Mouse (Mus musculus) forebrain, embryonic 16.5 days (tissue): Measurements from ENCODE around the gene Slc16a5. TPM values are rescaled to one million over a fixed set of nuclear protein-coding genes. Genes with fewer than 3 reads are reported as not detected.
A peak's percentile ranks its signal among the peaks of the same experiment; 100 is the strongest.
"Not testable (repeated sequence)": the region's sequence is repeated elsewhere in the genome, so short reads cannot be mapped to it uniquely, and the experiment has no call there.

ENCODE experiments used
- ATAC-seq: fragments of 200-750 bp; cut with Nextera tagmentation; 2 replicates; pipeline ENCODE4 v1.8.0; 2017; ENCODE audit warnings: mild to moderate bottlenecking, moderate library complexity
- H3K27ac ChIP-seq: fragments of 300-500 bp; sonication (generic); 2 replicates; pipeline ENCODE4 v1.5.1; 2014; ENCODE audit warnings: low read length, control low read depth
- H3K27me3 ChIP-seq: fragments of 300-500 bp; sonication (generic); replicated peaks from 2 replicates; pipeline ENCODE4 v1.6.1; 2014; ENCODE audit warnings: low read length; ENCODE audit not compliant: control insufficient read depth, insufficient read depth
- H3K36me3 ChIP-seq: fragments of 300-500 bp; sonication (generic); 2 replicates; pipeline ENCODE4 v1.6.1; 2014; ENCODE audit not compliant: control insufficient read depth, insufficient read depth
- H3K4me1 ChIP-seq: fragments of 300-500 bp; sonication (generic); replicated peaks from 2 replicates; pipeline ENCODE4 v1.6.1; 2014; ENCODE audit warnings: low read length; ENCODE audit not compliant: control insufficient read depth, insufficient read depth
- H3K4me2 ChIP-seq: fragments of 300-500 bp; sonication (generic); 2 replicates; pipeline ENCODE4 v1.6.1; 2014; ENCODE audit warnings: mild to moderate bottlenecking, low read length, control low read depth
- H3K4me3 ChIP-seq: fragments of 300-500 bp; sonication (generic); replicated peaks from 2 replicates; pipeline ENCODE4 v1.5.1; 2014; ENCODE audit warnings: mild to moderate bottlenecking, low read length, control low read depth
- H3K9ac ChIP-seq: fragments of 300-500 bp; sonication (generic); replicated peaks from 2 replicates; pipeline ENCODE4 v1.6.1; 2014; ENCODE audit warnings: low read depth, low read length, control low read depth
- H3K9me3 ChIP-seq: fragments of 300-500 bp; sonication (generic); 2 replicates; pipeline ENCODE4 v1.6.1; 2016; ENCODE audit warnings: low read length; ENCODE audit not compliant: control insufficient read depth
- WGBS: fragments of 180-500 bp; shearing (Covaris S2); extraction: QIAGEN DNeasy Blood & Tissue Kit; methylation state at CpG from one replicate; pipeline ENCODE4 v1.1.7; 2014; 5-methylcytosine and 5-hydroxymethylcytosine counted together
- polyA plus RNA-seq: library from polyadenylated mRNA; unstranded; fragments of >200 nt; fragmentation: Nextera tagmentation; extraction: Ambion mirVana; gene quantifications from 2 replicates; pipeline ENCODE4 v1.2.1, GENCODE M21; 2015

The Slc16a5 gene
- polyA plus RNA-seq, 1 experiment from 2014 or later, result not detected

- Histone ChIP-seq H3K9me3 (no peaks in the 10 kb centered on the region), H3K9ac (no peak overlapping the region), H3K4me2 (no peak overlapping the region), H3K27me3 (no peaks in the 10 kb centered on the region), H3K36me3 (no peaks in the 10 kb centered on the region), H3K4me3 (no peak overlapping the region), H3K27ac (no peak overlapping the region), H3K4me1 (no peaks in the 10 kb centered on the region)
- WGBS, result 26% methylated on average over 12 of the region's 12 CpGs
- ATAC-seq, result no peak
Observed at GRCm38 (mm10) chr11:115485155-115485554, 22.9 kb downstream of the Slc16a5 start.

GRCm38 (mm10) chr11:115488551-115489104 lies 26.4 kb downstream of the Slc16a5 start:
- Histone ChIP-seq H3K9me3 (no peaks in the 10 kb centered on the region), H3K4me1 (peaks cover 15% of the 10 kb centered on the region), H3K4me2 (no peak overlapping the region), H3K4me3 (no peak overlapping the region), H3K27me3 (no peaks in the 10 kb centered on the region), H3K9ac (no peak overlapping the region), H3K27ac (no peak overlapping the region), H3K36me3 (no peaks in the 10 kb centered on the region)
- WGBS, result 85% methylated on average over 19 of the region's 19 CpGs
- ATAC-seq, result no peak

GRCm38 (mm10) chr11:115490441-115491355 lies 28.4 kb downstream of the Slc16a5 start:
- 24% methylated on average over 25 of the region's 25 CpGs for WGBS
- Histone ChIP-seq H3K4me3 (peak overlapping the region; percentile 63), H3K9me3 (no peaks in the 10 kb centered on the region), H3K9ac (peak overlapping the region; percentile 60), H3K4me1 (peaks cover 15% of the 10 kb centered on the region), H3K27me3 (no peaks in the 10 kb centered on the region), H3K36me3 (no peaks in the 10 kb centered on the region), H3K4me2 (peak overlapping the region; percentile 82), H3K27ac (no peak overlapping the region)
- ATAC-seq, result peak; percentile 34; the same call in 1 of the 2 replicates

- H3K36me3 ChIP-seq, result no peaks in the 10 kb centered on the region
- H3K4me3 ChIP-seq, result peak within 1 kb of the TSS; percentile 63
- peak within 1 kb of the TSS; percentile 69 for H3K27ac ChIP-seq
- H3K9me3 ChIP-seq, result no peaks in the 10 kb centered on the region
- WGBS, result under 1% methylated on average over 43 of the region's 43 CpGs
- no peaks in the 10 kb centered on the region for H3K27me3 ChIP-seq
- ATAC-seq, result peak; percentile 91
- peak within 1 kb of the TSS; percentile 60 for H3K9ac ChIP-seq
- H3K4me1 ChIP-seq, result peaks cover 15% of the 10 kb centered on the region
- peak within 1 kb of the TSS; percentile 82 for H3K4me2 ChIP-seq
Observed at GRCm38 (mm10) chr11:115491356-115492083, 29.2 kb downstream of the Slc16a5 start, which contains the start of gene Nt5c. Gene Nt5c, minus strand, starts transcription at chr11:115491862.

GRCm38 (mm10) chr11:115492387-115492786 lies 30.1 kb downstream of the Slc16a5 start:
- WGBS, result 36% methylated on average over 6 of the region's 6 CpGs
- Histone ChIP-seq H3K4me2 (peak overlapping the region; percentile 82), H3K36me3 (peaks cover 4% of the 10 kb centered on the region), H3K9me3 (no peaks in the 10 kb centered on the region), H3K4me1 (peaks cover 15% of the 10 kb centered on the region), H3K27me3 (no peaks in the 10 kb centered on the region), H3K27ac (no peak overlapping the region), H3K9ac (no peak overlapping the region; the same call in 1 of the 2 replicates), H3K4me3 (no peak overlapping the region)
- no peak for ATAC-seq

GRCm38 (mm10) chr11:115496559-115496958 lies 34.3 kb downstream of the Slc16a5 start:
- peaks cover 29% of the 10 kb centered on the region for H3K36me3 ChIP-seq
- H3K9ac ChIP-seq, H3K9me3 ChIP-seq, H3K4me3 ChIP-seq, H3K4me1 ChIP-seq, ATAC-seq, H3K4me2 ChIP-seq, H3K27ac ChIP-seq, H3K27me3 ChIP-seq: not testable (repeated sequence)
- 91% methylated on average over 9 of the region's 9 CpGs for WGBS

- no peaks in the 10 kb centered on the region for H3K27me3 ChIP-seq
- no peak overlapping the region for H3K9ac ChIP-seq
- no peaks in the 10 kb centered on the region for H3K9me3 ChIP-seq
- WGBS, result 95% methylated on average over 6 of the region's 6 CpGs
- H3K27ac ChIP-seq, result no peak overlapping the region
- H3K36me3 ChIP-seq, result peaks cover 34% of the 10 kb centered on the region
- H3K4me2 ChIP-seq, result no peak overlapping the region
- peaks cover 27% of the 10 kb centered on the region for H3K4me1 ChIP-seq
- ATAC-seq, result no peak
- no peak overlapping the region for H3K4me3 ChIP-seq
Observed at GRCm38 (mm10) chr11:115502636-115503035, 40.4 kb downstream of the Slc16a5 start.

- Histone ChIP-seq H3K27me3 (no peaks in the 10 kb centered on the region), H3K4me1 (peaks cover 62% of the 10 kb centered on the region), H3K9ac (no peak overlapping the region), H3K36me3 (peaks cover 9% of the 10 kb centered on the region), H3K27ac (no peak overlapping the region), H3K4me3 (no peak overlapping the region), H3K9me3 (no peaks in the 10 kb centered on the region), H3K4me2 (no peak overlapping the region)
- 80% methylated on average over 3 of the region's 3 CpGs for WGBS
- ATAC-seq, result no peak
Observed at GRCm38 (mm10) chr11:115506586-115506985, 44.3 kb downstream of the Slc16a5 start.

GRCm38 (mm10) chr11:115508061-115508460 lies 45.8 kb downstream of the Slc16a5 start:
- Histone ChIP-seq H3K4me2 (no peak overlapping the region), H3K4me3 (no peak overlapping the region), H3K9me3 (no peaks in the 10 kb centered on the region), H3K9ac (no peak overlapping the region), H3K27me3 (no peaks in the 10 kb centered on the region), H3K27ac (no peak overlapping the region), H3K36me3 (no peaks in the 10 kb centered on the region), H3K4me1 (peaks cover 66% of the 10 kb centered on the region)
- ATAC-seq, result no peak
- 76% methylated on average over 2 of the region's 2 CpGs for WGBS
